Mouse (Mus musculus) lung, embryonic 16.5 days (tissue): Measurements from ENCODE around the gene Sptssa. TPM values are rescaled to one million over a fixed set of nuclear protein-coding genes. Genes with fewer than 3 reads are reported as not detected.

Source experiments
- ATAC-seq: fragments of 200-750 bp; cut with Nextera tagmentation; 2 replicates; pipeline ENCODE4 v1.8.0; 2017; ENCODE audit warnings: low read depth, mild to moderate bottlenecking, moderate library complexity
- H3K27ac ChIP-seq: fragments of 300-500 bp; sonication (generic); 2 replicates; pipeline ENCODE4 v1.5.1; 2014; ENCODE audit warnings: mild to moderate bottlenecking, control low read depth, low read length
- H3K27me3 ChIP-seq: fragments of 300-500 bp; sonication (generic); 2 replicates; pipeline ENCODE4 v1.6.1; 2014; ENCODE audit warnings: low read depth, low read length, mixed read lengths; ENCODE audit not compliant: control insufficient read depth, insufficient read depth
- H3K36me3 ChIP-seq: fragments of 300-500 bp; sonication (generic); 2 replicates; pipeline ENCODE4 v1.6.1; 2014; ENCODE audit warnings: low read length; ENCODE audit not compliant: control insufficient read depth, insufficient read depth
- H3K4me1 ChIP-seq: fragments of 300-500 bp; sonication (generic); replicated peaks from 2 replicates; pipeline ENCODE4 v1.6.1; 2014; ENCODE audit warnings: low read length, mixed read lengths; ENCODE audit not compliant: control insufficient read depth, insufficient read depth
- H3K4me2 ChIP-seq: fragments of 300-500 bp; sonication (generic); 2 replicates; pipeline ENCODE4 v1.6.1; 2014; ENCODE audit warnings: low read depth, low read length, control low read depth
- H3K4me3 ChIP-seq: fragments of 300-500 bp; sonication (generic); 2 replicates; pipeline ENCODE4 v1.5.1; 2014; ENCODE audit warnings: mild to moderate bottlenecking, low read length, control low read depth
- H3K9ac ChIP-seq: fragments of 300-500 bp; sonication (generic); 2 replicates; pipeline ENCODE4 v1.6.1; 2014; ENCODE audit warnings: low read length, control low read depth
- H3K9me3 ChIP-seq: fragments of 300-500 bp; sonication (generic); 2 replicates; pipeline ENCODE4 v1.6.1; 2016; ENCODE audit warnings: low read length; ENCODE audit not compliant: control insufficient read depth
- WGBS: fragments of 180-500 bp; shearing (Covaris S2); extraction: QIAGEN DNeasy Blood & Tissue Kit; methylation state at CpG from one replicate; pipeline ENCODE4 v1.1.7; 2014; 5-methylcytosine and 5-hydroxymethylcytosine counted together
- polyA plus RNA-seq: library from polyadenylated mRNA; unstranded; fragments of >200 nt; fragmentation: Nextera tagmentation; extraction: Ambion mirVana; gene quantifications from 2 replicates; pipeline ENCODE4 v1.2.1, GENCODE M21; 2015

Sptssa gene
- polyA plus RNA-seq, 1 experiment from 2014 or later = 203 TPM

DNA sequence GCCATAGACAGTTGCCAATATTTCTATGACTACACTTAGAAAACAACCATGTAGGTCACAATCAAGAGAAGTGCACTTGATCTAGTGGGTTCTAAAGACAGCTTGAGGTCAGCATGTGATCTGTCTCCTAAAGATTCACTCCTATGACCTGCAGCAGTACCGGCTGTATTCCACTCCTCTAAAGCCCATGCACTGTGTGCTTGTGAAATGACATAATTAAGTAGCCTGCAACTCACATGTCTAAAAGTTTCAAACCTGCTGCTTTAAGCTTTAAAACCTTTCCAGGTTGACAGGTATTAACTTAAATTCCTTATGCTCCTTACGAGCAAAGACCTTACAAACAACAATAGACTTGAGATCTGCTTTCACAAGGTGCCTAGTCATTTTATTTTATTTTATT lies 853 bp upstream of the Sptssa start:
- H3K9me3 ChIP-seq = no peaks in the 10 kb centered on the region
- H3K27me3 ChIP-seq = no peaks in the 10 kb centered on the region
- H3K27ac ChIP-seq = no peak overlapping the region
- H3K4me2 ChIP-seq = peak overlapping the region; percentile 94
- H3K4me1 ChIP-seq = peaks cover 21% of the 10 kb centered on the region
- H3K9ac ChIP-seq = no peak overlapping the region
- peak overlapping the region; percentile 82 for H3K4me3 ChIP-seq
- H3K36me3 ChIP-seq = no peaks in the 10 kb centered on the region
- ATAC-seq = no peak
- 53% methylated on average over 2 of the region's 2 CpGs for WGBS

GRCm38 (mm10) chr12:54656039-54656395 lies 356 bp downstream of the Sptssa start:
- peak overlapping the region; percentile 82 for H3K4me3 ChIP-seq
- peaks cover 25% of the 10 kb centered on the region for H3K4me1 ChIP-seq
- H3K36me3 ChIP-seq = no peaks in the 10 kb centered on the region
- H3K9ac ChIP-seq = peak overlapping the region; percentile 87
- H3K9me3 ChIP-seq = no peaks in the 10 kb centered on the region
- WGBS = under 1% methylated on average over 21 of the region's 22 CpGs
- H3K27ac ChIP-seq = peak overlapping the region; percentile 67
- ATAC-seq = no peak
- H3K4me2 ChIP-seq = peak overlapping the region; percentile 94
- H3K27me3 ChIP-seq = no peaks in the 10 kb centered on the region

DNA sequence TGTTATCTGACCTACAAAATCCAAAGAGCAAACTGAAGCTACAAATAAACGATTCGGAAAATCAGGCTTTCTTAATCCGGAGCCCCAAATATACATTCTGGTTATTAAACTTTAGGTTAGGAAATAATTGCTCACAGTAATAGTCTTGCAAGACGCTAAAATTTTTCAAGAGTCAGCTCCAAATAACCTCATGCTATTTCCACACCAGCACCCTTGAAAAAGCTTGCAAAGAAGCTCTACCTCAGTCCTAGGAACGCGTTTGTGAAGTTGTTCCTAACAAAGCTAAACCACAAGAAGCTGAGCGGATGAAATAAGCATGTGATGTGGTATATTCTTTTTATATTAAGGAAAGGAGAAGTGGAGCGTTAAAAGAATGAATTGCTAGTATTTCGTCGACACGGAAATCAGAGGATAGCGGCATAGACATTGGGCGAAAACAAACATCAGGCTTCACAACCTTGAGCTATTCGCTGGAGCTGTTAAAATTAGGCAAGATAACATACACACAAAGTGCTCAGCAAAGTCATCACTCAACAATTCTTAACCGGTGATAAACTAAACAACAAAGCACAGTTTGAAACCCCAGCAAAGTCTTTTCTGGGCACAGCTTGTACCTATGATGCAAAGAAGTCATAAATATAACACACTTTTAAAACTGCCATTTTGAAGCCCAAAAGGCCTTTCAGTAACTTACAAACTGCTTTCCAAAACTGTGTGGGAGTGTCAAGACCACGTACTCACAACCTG lies 908 bp downstream of the Sptssa start:
- WGBS = 14% methylated on average over 16 of the region's 16 CpGs
- Histone ChIP-seq H3K4me2 (peak overlapping the region; percentile 94), H3K9me3 (no peaks in the 10 kb centered on the region), H3K27me3 (no peaks in the 10 kb centered on the region), H3K27ac (peak overlapping the region; percentile 67), H3K9ac (peak overlapping the region; percentile 87), H3K4me1 (peaks cover 25% of the 10 kb centered on the region), H3K36me3 (0 out of 2 replicates have a peak, but pooled peaks cover under 1% of the 10 kb centered on the region), H3K4me3 (peak overlapping the region; percentile 82)
- no peak for ATAC-seq

GRCm38 (mm10) chr12:54654741-54655140 lies 1.6 kb downstream of the Sptssa start:
- Histone ChIP-seq H3K27ac (no peak overlapping the region), H3K9ac (no peak overlapping the region), H3K4me3 (peak overlapping the region; percentile 10; the same call in 1 of the 2 replicates), H3K4me1 (peaks cover 25% of the 10 kb centered on the region), H3K4me2 (peak overlapping the region; percentile 94), H3K9me3 (no peaks in the 10 kb centered on the region), H3K27me3 (no peaks in the 10 kb centered on the region), H3K36me3 (peaks cover 3% of the 10 kb centered on the region; the same call in 1 of the 2 replicates)
- ATAC-seq = no peak
- 63% methylated on average over 1 of the region's 1 CpGs for WGBS

DNA sequence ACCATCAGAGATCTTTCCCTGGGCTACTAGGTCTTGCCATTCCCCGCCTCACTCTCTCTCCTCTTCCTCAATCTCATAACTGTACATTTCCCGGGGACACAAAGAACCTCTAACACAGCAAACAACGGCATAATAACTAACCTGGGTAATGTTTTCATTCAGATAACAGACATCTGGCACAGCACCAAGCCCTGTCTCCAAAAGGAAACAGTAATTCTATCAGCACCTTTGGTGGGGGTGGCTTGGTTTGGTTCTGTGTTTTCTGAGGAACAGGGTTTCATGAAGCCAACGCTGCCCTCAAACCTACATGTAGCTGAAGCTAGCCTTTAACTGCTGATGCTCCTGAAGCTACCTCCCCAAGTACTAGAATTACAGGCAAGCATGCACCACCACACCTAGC lies 2.2 kb downstream of the Sptssa start:
- H3K27ac ChIP-seq = peak overlapping the region; percentile 1; the same call in 1 of the 2 replicates

GRCm38 (mm10) chr12:54652346-54652745 lies 4.0 kb downstream of the Sptssa start:
- H3K4me2 ChIP-seq = peak overlapping the region; percentile 35
- H3K27ac ChIP-seq = 0 out of 2 replicates have a peak overlapping the region, but pooled peaks have one; percentile 8
- peaks cover 25% of the 10 kb centered on the region for H3K4me1 ChIP-seq
- no peak for ATAC-seq
- no peak overlapping the region; the same call in 1 of the 2 replicates for H3K4me3 ChIP-seq
- no peak overlapping the region for H3K9ac ChIP-seq
- peaks cover 3% of the 10 kb centered on the region; the same call in 1 of the 2 replicates for H3K36me3 ChIP-seq
- H3K27me3 ChIP-seq = no peaks in the 10 kb centered on the region
- 81% methylated on average over 12 of the region's 12 CpGs for WGBS
- no peaks in the 10 kb centered on the region for H3K9me3 ChIP-seq

More for the DNA sequence above, 2.2 kb downstream of the Sptssa start:
- WGBS = 40% methylated on average over 4 of the region's 4 CpGs
- H3K4me1 ChIP-seq = peaks cover 25% of the 10 kb centered on the region
- H3K36me3 ChIP-seq = peaks cover 3% of the 10 kb centered on the region; the same call in 1 of the 2 replicates
- H3K4me3 ChIP-seq = no peak overlapping the region
- H3K9ac ChIP-seq = no peak overlapping the region
- H3K27me3 ChIP-seq = no peaks in the 10 kb centered on the region
- no peak for ATAC-seq
- no peaks in the 10 kb centered on the region for H3K9me3 ChIP-seq
- H3K4me2 ChIP-seq = peak overlapping the region; percentile 94

DNA sequence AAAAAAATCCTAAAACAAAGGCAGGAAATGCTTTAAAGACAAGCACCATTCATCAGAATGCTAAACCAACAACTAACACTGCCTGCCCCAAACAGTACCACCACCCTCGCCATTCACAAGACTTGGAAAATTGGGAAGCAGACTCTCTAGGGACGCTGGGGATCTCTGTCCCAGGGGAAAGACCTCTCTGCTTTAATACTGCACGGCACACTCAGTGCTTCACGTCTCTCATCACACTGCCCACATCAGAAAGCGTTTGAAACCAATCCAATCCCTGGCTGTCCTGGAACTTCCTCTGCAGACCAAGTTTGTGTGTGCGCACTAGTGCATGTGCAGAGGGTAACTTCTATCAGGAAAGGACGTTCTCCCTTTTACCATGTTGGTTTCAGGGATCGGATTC lies 4.6 kb downstream of the Sptssa start:
- Histone ChIP-seq H3K4me1 (peaks cover 25% of the 10 kb centered on the region), H3K27ac (no peak overlapping the region)

GRCm38 (mm10) chr12:54651158-54651557 lies 5.2 kb downstream of the Sptssa start:
- H3K27me3 ChIP-seq = no peaks in the 10 kb centered on the region
- H3K4me3 ChIP-seq = no peak overlapping the region
- no peak for ATAC-seq
- peaks cover 3% of the 10 kb centered on the region; the same call in 1 of the 2 replicates for H3K36me3 ChIP-seq
- H3K4me1 ChIP-seq = peaks cover 25% of the 10 kb centered on the region
- H3K9ac ChIP-seq = no peak overlapping the region
- H3K27ac ChIP-seq = no peak overlapping the region
- H3K9me3 ChIP-seq = no peaks in the 10 kb centered on the region
- H3K4me2 ChIP-seq = no peak overlapping the region
- 57% methylated on average over 1 of the region's 1 CpGs for WGBS

More for the DNA sequence above, 4.6 kb downstream of the Sptssa start:
- ATAC-seq = no peak
- peaks cover 3% of the 10 kb centered on the region; the same call in 1 of the 2 replicates for H3K36me3 ChIP-seq
- H3K4me2 ChIP-seq = peak overlapping the region; percentile 35; the same call in 1 of the 2 replicates
- H3K4me3 ChIP-seq = no peak overlapping the region; the same call in 1 of the 2 replicates
- H3K9me3 ChIP-seq = no peaks in the 10 kb centered on the region
- 44% methylated on average over 8 of the region's 8 CpGs for WGBS
- no peaks in the 10 kb centered on the region for H3K27me3 ChIP-seq
- no peak overlapping the region for H3K9ac ChIP-seq

DNA sequence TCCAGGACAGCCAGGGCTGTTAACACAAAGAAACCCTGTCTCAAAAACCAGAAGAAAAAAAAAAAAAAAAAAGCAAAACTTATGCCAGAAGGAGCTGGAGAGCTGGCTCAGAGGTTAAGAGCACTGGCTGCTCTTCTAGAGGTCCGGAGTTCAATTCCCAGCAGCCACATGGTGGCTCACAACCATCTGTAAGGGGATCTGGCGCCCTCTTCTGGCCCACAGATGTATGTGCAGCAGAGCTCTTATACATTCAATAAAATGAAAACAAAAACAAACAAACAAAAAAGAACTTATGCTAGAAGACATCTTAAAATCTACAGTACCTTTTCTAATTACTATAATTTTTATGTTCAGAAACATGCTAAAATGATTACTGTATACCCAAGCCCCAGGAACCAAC lies 11.4 kb downstream of the Sptssa start:
- H3K36me3 ChIP-seq = no peaks in the 10 kb centered on the region
- H3K9ac ChIP-seq = no peak overlapping the region
- no peaks in the 10 kb centered on the region for H3K27me3 ChIP-seq
- no peak overlapping the region for H3K27ac ChIP-seq
- ATAC-seq = no peak
- WGBS = 73% methylated on average over 2 of the region's 2 CpGs
- H3K9me3 ChIP-seq = no peaks in the 10 kb centered on the region
- H3K4me2 ChIP-seq = no peak overlapping the region
- H3K4me3 ChIP-seq = no peak overlapping the region
- no peaks in the 10 kb centered on the region for H3K4me1 ChIP-seq
